Mouse (Mus musculus): ENCODE measurements around the gene Rgs6. TPM values are rescaled to one million over a fixed set of nuclear protein-coding genes. Genes with fewer than 3 reads are reported as not detected.

The Rgs6 gene
- polyA plus RNA-seq, 1 experiment from 2014 or later = 17.7 TPM

GRCm38 (mm10) chr12:82855333-82856107 is 267.4 kb downstream of the Rgs6 start:
- Histone ChIP-seq H3K4me3 (no peak overlapping the region), H3K9ac (no peak overlapping the region), H3K4me2 (no peak overlapping the region), H3K9me3 (replicated peaks) (peaks cover 4% of the 10 kb centered on the region; the same call in 1 of the 2 replicates), H3K27ac (ENCODE audit: poor library complexity, severe bottlenecking) (no peak overlapping the region), H3K4me1 (replicated peaks) (peaks cover 4% of the 10 kb centered on the region; the same call in 1 of the 2 replicates), H3K27me3 (replicated peaks) (no peaks in the 10 kb centered on the region), H3K36me3 (no peaks in the 10 kb centered on the region)
- WGBS = 69% methylated on average over 4 of the region's 4 CpGs
- ATAC-seq (ENCODE audit: insufficient number of reproducible peaks, low FRiP score) = no peak

GRCm38 (mm10) chr12:82865686-82866085 is 277.6 kb downstream of the Rgs6 start:
- WGBS = 68% methylated on average over 2 of the region's 2 CpGs
- Histone ChIP-seq H3K36me3 (no peaks in the 10 kb centered on the region), H3K9ac (no peak overlapping the region), H3K9me3 (replicated peaks) (no peaks in the 10 kb centered on the region), H3K27me3 (replicated peaks) (no peaks in the 10 kb centered on the region), H3K4me2 (no peak overlapping the region), H3K4me1 (replicated peaks) (no peaks in the 10 kb centered on the region), H3K4me3 (no peak overlapping the region), H3K27ac (ENCODE audit: poor library complexity, severe bottlenecking) (no peak overlapping the region)
- ATAC-seq (ENCODE audit: insufficient number of reproducible peaks, low FRiP score) = no peak

GRCm38 (mm10) chr12:82880711-82881110 is 292.6 kb downstream of the Rgs6 start:
- no peaks in the 10 kb centered on the region for H3K27me3 ChIP-seq (replicated peaks)
- H3K36me3 ChIP-seq = no peaks in the 10 kb centered on the region
- H3K4me1 ChIP-seq (replicated peaks) = no peaks in the 10 kb centered on the region
- WGBS = 80% methylated on average over 5 of the region's 5 CpGs
- no peak overlapping the region for H3K4me2 ChIP-seq
- no peak for ATAC-seq (ENCODE audit: insufficient number of reproducible peaks, low FRiP score)
- no peak overlapping the region for H3K4me3 ChIP-seq
- no peak overlapping the region for H3K9ac ChIP-seq
- no peak overlapping the region for H3K27ac ChIP-seq (ENCODE audit: poor library complexity, severe bottlenecking)
- H3K9me3 ChIP-seq (replicated peaks) = no peaks in the 10 kb centered on the region

GRCm38 (mm10) chr12:82883079-82883478 is 295.0 kb downstream of the Rgs6 start:
- Histone ChIP-seq H3K4me1 (replicated peaks) (no peaks in the 10 kb centered on the region), H3K4me2 (no peak overlapping the region), H3K36me3 (no peaks in the 10 kb centered on the region), H3K27me3 (replicated peaks) (no peaks in the 10 kb centered on the region), H3K27ac (ENCODE audit: poor library complexity, severe bottlenecking) (no peak overlapping the region), H3K4me3 (no peak overlapping the region), H3K9ac (no peak overlapping the region), H3K9me3 (replicated peaks) (no peaks in the 10 kb centered on the region)
- ATAC-seq (ENCODE audit: insufficient number of reproducible peaks, low FRiP score) = no peak
- 96% methylated on average over 1 of the region's 1 CpGs for WGBS

- Histone ChIP-seq H3K4me2 (no peak overlapping the region), H3K27me3 (replicated peaks) (no peaks in the 10 kb centered on the region), H3K9me3 (replicated peaks) (peaks cover 3% of the 10 kb centered on the region; the same call in 1 of the 2 replicates), H3K36me3 (no peaks in the 10 kb centered on the region), H3K9ac (no peak overlapping the region), H3K4me3 (no peak overlapping the region), H3K4me1 (replicated peaks) (peaks cover 11% of the 10 kb centered on the region; the same call in 1 of the 2 replicates), H3K27ac (ENCODE audit: poor library complexity, severe bottlenecking) (no peak overlapping the region)
- WGBS = 79% methylated on average over 6 of the region's 6 CpGs
- no peak for ATAC-seq (ENCODE audit: insufficient number of reproducible peaks, low FRiP score)
Observed at GRCm38 (mm10) chr12:82894971-82895838, 307.1 kb downstream of the Rgs6 start.

- no peak for ATAC-seq (ENCODE audit: insufficient number of reproducible peaks, low FRiP score)
- no peaks in the 10 kb centered on the region for H3K36me3 ChIP-seq
- H3K4me1 ChIP-seq (replicated peaks) = no peaks in the 10 kb centered on the region
- no peak overlapping the region for H3K9ac ChIP-seq
- H3K4me3 ChIP-seq = no peak overlapping the region
- no peak overlapping the region for H3K4me2 ChIP-seq
- 63% methylated on average over 1 of the region's 1 CpGs for WGBS
- no peaks in the 10 kb centered on the region for H3K27me3 ChIP-seq (replicated peaks)
- no peaks in the 10 kb centered on the region; the same call in 1 of the 2 replicates for H3K9me3 ChIP-seq (replicated peaks)
- no peak overlapping the region for H3K27ac ChIP-seq (ENCODE audit: poor library complexity, severe bottlenecking)
Observed at GRCm38 (mm10) chr12:82905773-82906172, 317.7 kb downstream of the Rgs6 start.

- Histone ChIP-seq H3K4me3 (no peak overlapping the region), H3K9ac (no peak overlapping the region), H3K27ac (ENCODE audit: poor library complexity, severe bottlenecking) (no peak overlapping the region), H3K4me2 (no peak overlapping the region), H3K36me3 (no peaks in the 10 kb centered on the region), H3K27me3 (replicated peaks) (no peaks in the 10 kb centered on the region), H3K9me3 (replicated peaks) (no peaks in the 10 kb centered on the region), H3K4me1 (replicated peaks) (no peaks in the 10 kb centered on the region)
- WGBS = 83% methylated on average over 2 of the region's 2 CpGs
- ATAC-seq (ENCODE audit: insufficient number of reproducible peaks, low FRiP score) = no peak
Observed at GRCm38 (mm10) chr12:82910846-82911245, 322.8 kb downstream of the Rgs6 start.

GRCm38 (mm10) chr12:82914127-82914526 is 326.0 kb downstream of the Rgs6 start:
- 81% methylated on average over 4 of the region's 4 CpGs for WGBS
- Histone ChIP-seq H3K9me3 (replicated peaks) (no peaks in the 10 kb centered on the region), H3K4me3 (no peak overlapping the region), H3K27me3 (replicated peaks) (no peaks in the 10 kb centered on the region), H3K4me1 (replicated peaks) (no peaks in the 10 kb centered on the region), H3K4me2 (no peak overlapping the region), H3K9ac (no peak overlapping the region), H3K36me3 (no peaks in the 10 kb centered on the region), H3K27ac (ENCODE audit: poor library complexity, severe bottlenecking) (no peak overlapping the region)
- no peak for ATAC-seq (ENCODE audit: insufficient number of reproducible peaks, low FRiP score)

- H3K27me3 ChIP-seq (replicated peaks) = no peaks in the 10 kb centered on the region
- H3K27ac ChIP-seq (ENCODE audit: poor library complexity, severe bottlenecking) = no peak overlapping the region
- H3K4me3 ChIP-seq = no peak overlapping the region
- no peaks in the 10 kb centered on the region for H3K9me3 ChIP-seq (replicated peaks)
- 21% methylated on average over 2 of the region's 2 CpGs for WGBS
- H3K4me2 ChIP-seq = no peak overlapping the region
- H3K36me3 ChIP-seq = no peaks in the 10 kb centered on the region
- peaks cover 16% of the 10 kb centered on the region for H3K4me1 ChIP-seq (replicated peaks)
- ATAC-seq (ENCODE audit: insufficient number of reproducible peaks, low FRiP score) = no peak
- no peak overlapping the region for H3K9ac ChIP-seq
Observed at GRCm38 (mm10) chr12:82920146-82920545, 332.1 kb downstream of the Rgs6 start.

GRCm38 (mm10) chr12:82921287-82922015 is 333.4 kb downstream of the Rgs6 start:
- H3K27me3 ChIP-seq (replicated peaks) = no peaks in the 10 kb centered on the region
- 90% methylated on average over 20 of the region's 20 CpGs for WGBS
- H3K4me1 ChIP-seq (replicated peaks) = peaks cover 24% of the 10 kb centered on the region
- no peak overlapping the region for H3K4me3 ChIP-seq
- no peaks in the 10 kb centered on the region for H3K36me3 ChIP-seq
- no peak overlapping the region for H3K9ac ChIP-seq
- no peak for ATAC-seq (ENCODE audit: insufficient number of reproducible peaks, low FRiP score)
- no peaks in the 10 kb centered on the region for H3K9me3 ChIP-seq (replicated peaks)
- no peak overlapping the region for H3K27ac ChIP-seq (ENCODE audit: poor library complexity, severe bottlenecking)
- no peak overlapping the region for H3K4me2 ChIP-seq
